Mouse (Mus musculus) urinary bladder, postnatal 4 days (tissue): ENCODE results near the gene B3gat1.

Source experiments
- DNase-seq, 2 experiments: peaks; one replicate each; pipeline ENCODE4 v3.0.0; 2021 to 2022; ENCODE audit warnings: low spot score in 2 of 2

Gene B3gat1

GRCm38 (mm10) chr9:26776122-26776902, 42.8 kb downstream of the B3gat1 start:
- DNase-seq, result no peak

GRCm38 (mm10) chr9:26778421-26778820, 44.9 kb downstream of the B3gat1 start:
- DNase-seq, result no peak

GRCm38 (mm10) chr9:26783414-26783975, 50.0 kb downstream of the B3gat1 start:
- no peak for DNase-seq

- no peak for DNase-seq
Observed at GRCm38 (mm10) chr9:26792829-26793228, 59.3 kb downstream of the B3gat1 start.

- DNase-seq, result no peak
Observed at GRCm38 (mm10) chr9:26798205-26798604, 64.7 kb downstream of the B3gat1 start.

- DNase-seq, result no peak
Observed at GRCm38 (mm10) chr9:26798731-26799130, 65.2 kb downstream of the B3gat1 start.

- no peak for DNase-seq
Observed at GRCm38 (mm10) chr9:26800357-26800756, 66.8 kb downstream of the B3gat1 start.

- DNase-seq, result no peak
Observed at GRCm38 (mm10) chr9:26804321-26804720, 70.8 kb downstream of the B3gat1 start.

- peak; percentile 93 to 95 for DNase-seq
Observed at GRCm38 (mm10) chr9:26805935-26806666, 72.6 kb downstream of the B3gat1 start, which contains the start of gene Glb1l2. Gene Glb1l2 (minus strand): TSS chr9:26806468.

- DNase-seq, result no peak
Observed at GRCm38 (mm10) chr9:26808735-26809134, 75.2 kb downstream of the B3gat1 start.
